In the genomic region with DNA sequence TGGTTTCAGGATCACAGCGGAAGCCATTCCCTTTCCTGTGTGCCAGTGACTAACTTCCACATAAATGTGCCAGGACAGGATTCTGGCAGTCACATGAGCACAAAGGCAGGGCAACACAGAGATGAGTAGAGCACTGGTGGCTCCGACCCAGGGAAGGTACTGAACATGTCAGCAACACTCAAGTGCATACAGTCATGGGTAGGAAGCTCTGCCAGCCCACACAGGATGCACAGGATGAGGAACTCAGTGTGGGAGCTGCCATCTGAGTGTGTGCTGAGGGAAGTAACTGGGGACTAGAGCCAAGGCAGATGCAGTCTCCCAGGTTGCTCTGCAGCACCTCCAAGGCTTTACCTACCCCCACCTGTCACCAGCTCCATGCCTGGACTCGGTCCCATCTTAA, we compare ENCODE assay signal across 12 mouse cellular contexts. TPM values are rescaled to one million over a fixed set of nuclear protein-coding genes. Genes with fewer than 3 reads are reported as not detected.
DNase-seq lines count a peak whose midpoint lies in the region; ATAC-seq lines count a peak whose summit lies in the region.
"Had no signal": no experiment of that assay in that cellular context is flagged by ENCODE, and none has a peak within 500 bp of the region (broad histone marks: within the 10 kb centered on the region; RNA-seq: fewer than 3 reads in every experiment).

No protein-coding gene starts in this region.

- H3K27ac ChIP-seq in heart, embryonic 11.5 days (ENCODE audit: low read depth, low read length): no peak overlapping the region
- H3K27ac ChIP-seq in stomach, embryonic 16.5 days (ENCODE audit: low read length): peak overlapping the region; percentile 83
- H3K27ac ChIP-seq: liver, embryonic 14.5 days; neural tube, embryonic 13.5 days had no signal

- no peak overlapping the region for H3K4me2 ChIP-seq in heart, embryonic 11.5 days
- no peak overlapping the region for H3K4me2 ChIP-seq in stomach, embryonic 16.5 days (ENCODE audit: low read depth, low read length)
- H3K4me2 ChIP-seq: neural tube, embryonic 13.5 days had no signal

- no peak overlapping the region for H3K4me3 ChIP-seq in heart, embryonic 11.5 days (ENCODE audit: low read depth, low read length)
- no peak overlapping the region for H3K4me3 ChIP-seq in stomach, embryonic 16.5 days (replicated peaks; ENCODE audit: low read length)
- H3K4me3 ChIP-seq: neural tube, embryonic 13.5 days had no signal

- H3K9ac ChIP-seq in heart, embryonic 11.5 days (ENCODE audit: low read depth, low read length): no peak overlapping the region
- H3K9ac ChIP-seq in stomach, embryonic 16.5 days (ENCODE audit: low read length): no peak overlapping the region
- H3K9ac ChIP-seq: liver, embryonic 14.5 days; neural tube, embryonic 13.5 days had no signal

- no peak for ATAC-seq in heart, embryonic 11.5 days (replicated peaks; ENCODE audit: insufficient number of reproducible peaks, low FRiP score, low TSS enrichment)
- ATAC-seq in stomach, embryonic 16.5 days (ENCODE audit: insufficient read depth, low FRiP score): no peak

- 79% methylated on average over 3 of the region's 3 CpGs for WGBS in heart, embryonic 11.5 days (ENCODE audit: insufficient replicate concordance)
- WGBS in stomach, embryonic 16.5 days: 77% methylated on average over 3 of the region's 3 CpGs

- H3K4me1 ChIP-seq in heart, embryonic 11.5 days (ENCODE audit: control insufficient read depth, insufficient read depth, low read length): peaks cover 14% of the 10 kb centered on the region; the same call in 1 of the 2 replicates
- peaks cover 14% of the 10 kb centered on the region for H3K4me1 ChIP-seq in stomach, embryonic 16.5 days (ENCODE audit: control insufficient read depth, insufficient read depth, low read length)

- DNase-seq in heart, adult 18-20 months: peak; percentile 53 to 65
- DNase-seq in right cerebral cortex, adult 18-20 months: peak; percentile 71
- DNase-seq in right cerebral cortex, postnatal 14 days: no peak
- DNase-seq in heart, postnatal 4 days: peak; percentile 24
- no peak for DNase-seq in urinary bladder, postnatal 4 days (ENCODE audit: low spot score in 2 of 2)
- no peak for DNase-seq in Muller cell, postnatal 12 days (ENCODE audit: inconsistent ontology term)
- DNase-seq: adrenal gland, postnatal 36 days; kidney, postnatal 25 days had no signal

- 0 out of 2 replicates have a peak, but pooled peaks cover 2% of the 10 kb centered on the region for H3K36me3 ChIP-seq in heart, embryonic 11.5 days (ENCODE audit: control insufficient read depth, insufficient read depth, low read length)
- no peaks in the 10 kb centered on the region for H3K36me3 ChIP-seq in stomach, embryonic 16.5 days (ENCODE audit: control insufficient read depth, insufficient read depth, low read length)

- H3K9me3 ChIP-seq in heart, embryonic 11.5 days (replicated peaks; ENCODE audit: control insufficient read depth, low read length): no peaks in the 10 kb centered on the region
- no peaks in the 10 kb centered on the region for H3K9me3 ChIP-seq in stomach, embryonic 16.5 days (replicated peaks; ENCODE audit: control insufficient read depth, low read length)
- H3K9me3 ChIP-seq: neural tube, embryonic 13.5 days had no signal

- no peaks in the 10 kb centered on the region for H3K27me3 ChIP-seq in heart, embryonic 11.5 days (ENCODE audit: control insufficient read depth, insufficient read depth, low read length)
- H3K27me3 ChIP-seq in stomach, embryonic 16.5 days (ENCODE audit: control insufficient read depth, insufficient read depth, low read length): no peaks in the 10 kb centered on the region
- H3K27me3 ChIP-seq: neural tube, embryonic 13.5 days had no signal

RNA-seq across cellular contexts. Expression of a gene that starts 4.1 kb away (rescaled TPM):
- 10 to 100 TPM; 34.7 to 35.0 TPM for total RNA-seq in heart, adult 18-20 months (2021)
- 47.9 and 54.3 TPM in 2 replicates for polyA plus RNA-seq in heart, embryonic 11.5 days (2014; fragmentation: Nextera tagmentation; extraction: Ambion mirVana)
- 10 to 100 TPM; 24.4 to 25.6 TPM for total RNA-seq in heart, postnatal 4 days (2021)
- 69.5 and 79.1 TPM in 2 replicates for polyA plus RNA-seq in stomach, embryonic 16.5 days (2015; fragmentation: Nextera tagmentation; extraction: Ambion mirVana)

RNA-seq across cellular contexts. Expression of a gene that starts 33.4 kb away (rescaled TPM):
- 1 to 10 TPM in 1 of 2 experiments, under 1 TPM in 1; 0.84 to 1.9 TPM for total RNA-seq in heart, adult 18-20 months (2021)
- 10.7 and 10.9 TPM in 2 replicates for polyA plus RNA-seq in heart, embryonic 11.5 days (2014; fragmentation: Nextera tagmentation; extraction: Ambion mirVana)
- total RNA-seq in heart, postnatal 4 days (2021): 10 to 100 TPM; 10.4 to 13.7 TPM
- 1,788 and 2,212 TPM in 2 replicates for polyA plus RNA-seq in stomach, embryonic 16.5 days (2015; fragmentation: Nextera tagmentation; extraction: Ambion mirVana)

RNA-seq across cellular contexts. Expression of a gene that starts 43.8 kb away (rescaled TPM):
- total RNA-seq in heart, adult 18-20 months (2021): 10 to 100 TPM; 11.5 to 12.7 TPM
- polyA plus RNA-seq in heart, embryonic 11.5 days (2014; fragmentation: Nextera tagmentation; extraction: Ambion mirVana): 25.0 and 30.3 TPM in 2 replicates
- total RNA-seq in heart, postnatal 4 days (2021): 10 to 100 TPM; 51.7 to 56.7 TPM
- polyA plus RNA-seq in stomach, embryonic 16.5 days (2015; fragmentation: Nextera tagmentation; extraction: Ambion mirVana): 34.5 and 44.2 TPM in 2 replicates

Comparison
In these comparisons a context has a peak if more than half of its experiments do, and no peak if none do; other contexts are left out.
1. DNase-seq: peak in heart, adult 18-20 months (2 of 2), right cerebral cortex, adult 18-20 months (single experiment) and heart, postnatal 4 days (single experiment); none in right cerebral cortex, postnatal 14 days (single experiment), urinary bladder, postnatal 4 days (0 of 2) and Muller cell, postnatal 12 days (single experiment).